Mouse (Mus musculus) frontal cortex, adult 2 months (tissue): ENCODE data around the gene Suclg2. TPM values are rescaled to one million over a fixed set of nuclear protein-coding genes. Genes with fewer than 3 reads are reported as not detected.

Experiments used
- DNase-seq, 2 experiments: peaks; one replicate each; pipeline ENCODE4 v3.0.0; 2022; ENCODE audit warnings: low spot score in 1 of 2; ENCODE audit errors: extremely low spot score in 1 of 2
- polyA plus RNA-seq: library from polyadenylated mRNA; depleted of rRNA; stranded (reverse); fragments of >200 nt; gene quantifications from 2 replicates; pipeline ENCODE4 v1.2.3, GENCODE M21; 2012

The Suclg2 gene
- polyA plus RNA-seq, 1 experiment: 27.7 TPM

DNA sequence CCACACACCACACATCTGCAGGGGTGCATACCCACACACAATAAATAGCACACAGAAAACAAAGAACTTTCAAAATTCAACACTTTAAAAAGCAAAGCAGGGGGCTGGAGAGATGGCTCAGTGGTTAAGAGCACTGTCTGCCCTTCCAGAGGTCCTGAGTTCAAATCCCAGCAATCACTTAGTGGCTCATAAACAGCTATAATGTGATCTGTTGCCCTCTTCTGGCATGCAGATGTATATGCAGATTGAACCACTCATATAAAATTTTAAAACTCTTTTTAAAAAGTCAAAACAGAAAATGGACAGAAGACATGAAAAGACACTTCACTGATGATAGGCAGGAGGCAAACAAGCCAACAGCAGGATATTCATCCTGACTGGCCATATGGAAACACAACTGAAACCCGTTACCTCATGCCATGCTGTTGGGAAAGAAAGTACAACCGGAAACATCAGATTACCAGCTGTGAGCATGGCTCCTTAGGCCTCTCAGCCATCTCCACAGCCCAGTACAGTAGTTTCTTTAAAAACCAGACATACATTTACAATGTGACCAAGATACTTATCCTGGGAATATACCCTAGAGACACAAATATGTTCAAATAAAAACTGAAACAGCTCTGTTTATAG, 17.5 kb downstream of the Suclg2 start:
- no peak for DNase-seq

DNA sequence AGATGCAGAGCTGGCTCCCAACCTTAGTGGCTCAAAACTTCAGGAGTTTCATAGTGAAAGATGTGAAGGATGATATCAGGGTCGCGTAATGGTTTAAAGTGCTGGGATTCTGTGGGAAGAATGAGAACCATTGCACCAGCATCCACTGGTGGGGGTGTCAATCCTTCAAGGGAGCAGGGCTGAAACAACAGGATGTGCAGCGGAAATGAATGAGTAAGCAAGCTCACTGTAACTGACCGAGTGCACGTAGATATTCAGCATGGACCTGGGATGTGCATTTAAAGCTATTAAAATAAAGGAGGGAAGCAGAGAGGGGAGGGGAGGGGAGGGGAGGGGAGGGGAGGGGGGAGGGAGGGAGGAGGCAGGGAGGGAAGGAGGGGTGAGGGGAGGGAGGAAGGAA, 18.4 kb downstream of the Suclg2 start:
- DNase-seq: no peak

GRCm38 (mm10) chr6:95699326-95699725, 19.3 kb downstream of the Suclg2 start:
- no peak for DNase-seq

DNA sequence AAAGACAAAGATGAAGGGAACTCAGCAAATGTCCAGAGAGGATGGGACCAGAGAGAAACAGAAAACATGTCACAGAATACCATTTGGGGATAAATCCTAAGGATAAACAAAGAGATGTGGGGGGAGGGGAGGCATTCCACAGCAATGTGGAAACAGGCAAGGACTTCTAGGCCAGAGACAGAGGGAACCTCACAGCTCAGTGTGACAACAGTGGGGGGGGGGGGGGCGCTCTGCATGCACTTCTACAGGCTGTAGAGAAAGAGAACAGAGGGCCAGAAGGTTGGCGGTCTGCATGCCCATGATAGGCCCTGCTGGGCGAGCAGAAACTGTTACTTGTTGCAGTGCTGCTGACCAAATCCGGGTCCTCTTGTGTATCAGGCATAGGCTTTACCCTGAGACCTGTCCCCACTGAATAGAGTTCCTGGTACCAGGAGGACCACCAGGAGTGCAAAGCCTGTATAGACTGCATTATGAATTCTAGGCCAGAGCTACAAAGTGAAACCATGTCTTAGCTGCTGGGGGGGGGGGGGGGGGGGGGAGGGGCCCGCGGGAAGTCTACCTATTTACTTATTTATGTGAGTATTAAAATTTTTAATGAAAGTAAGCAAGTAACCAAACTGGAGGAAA, 20.0 kb downstream of the Suclg2 start:
- DNase-seq: no peak

GRCm38 (mm10) chr6:95694910-95695309, 23.7 kb downstream of the Suclg2 start:
- no peak for DNase-seq

- DNase-seq: no peak
These were observed 33.4 kb downstream of the Suclg2 start for GRCm38 (mm10) chr6:95685242-95685641.

DNA sequence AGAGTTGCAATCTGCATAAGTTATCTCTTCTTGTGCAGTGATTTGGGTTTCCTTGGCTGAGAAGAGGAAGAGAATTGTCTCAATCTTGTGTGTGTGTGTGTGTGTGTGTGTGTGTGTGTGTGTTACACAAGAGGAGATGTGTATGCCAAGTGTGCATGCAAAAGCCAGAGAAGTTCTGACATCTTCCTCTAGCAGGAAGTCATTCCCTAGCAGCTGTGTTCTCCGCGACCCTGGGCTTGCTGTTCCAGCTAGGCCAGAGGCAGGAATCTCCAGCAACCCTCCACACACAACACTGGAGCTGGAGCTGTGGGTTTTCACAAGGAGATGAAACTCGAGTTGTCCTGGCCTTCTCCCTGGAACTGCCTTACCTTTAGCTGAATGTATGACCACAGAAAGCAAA, 38.9 kb downstream of the Suclg2 start:
- DNase-seq: no peak

DNA sequence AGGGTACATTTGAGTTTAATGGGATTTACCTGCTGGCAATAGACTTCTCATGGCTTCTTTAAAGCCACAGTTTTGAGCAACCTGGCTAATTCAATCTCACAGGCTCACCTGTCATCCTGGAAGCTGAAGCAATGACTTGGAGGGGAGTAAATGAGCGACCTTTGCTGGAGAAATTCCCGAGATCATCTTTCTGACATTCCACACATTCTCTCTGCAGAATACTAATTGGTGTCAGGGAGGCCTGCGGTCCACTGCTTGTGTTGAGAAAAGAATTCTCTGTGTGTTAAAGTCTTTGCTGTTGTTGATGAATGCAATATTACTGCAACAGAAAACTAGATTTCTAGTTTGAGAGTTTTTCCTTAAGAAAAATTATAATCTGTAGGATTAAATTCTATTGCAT, 39.3 kb downstream of the Suclg2 start:
- DNase-seq: no peak

DNA sequence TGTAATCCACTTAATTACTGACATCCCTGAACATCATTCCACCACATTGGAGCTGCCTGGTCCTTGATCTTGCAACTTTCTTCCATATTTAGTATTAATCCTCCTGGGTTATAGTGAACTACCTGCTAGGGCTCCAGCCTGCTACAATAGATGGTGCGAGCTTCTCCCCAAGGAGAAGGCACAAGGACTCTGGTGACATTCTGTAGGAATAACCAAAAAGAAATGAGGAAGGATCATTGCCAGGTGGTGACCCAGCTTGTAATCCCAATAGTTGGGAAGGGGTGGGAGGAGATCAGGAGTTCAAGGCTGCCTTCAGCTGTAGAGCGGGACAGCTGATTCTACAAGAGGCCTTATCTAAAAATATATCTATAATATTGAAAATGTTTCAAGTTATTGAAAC, 41.6 kb downstream of the Suclg2 start:
- DNase-seq: no peak

GRCm38 (mm10) chr6:95676439-95676838, 42.2 kb downstream of the Suclg2 start:
- no peak for DNase-seq

- DNase-seq: no peak
These were observed 43.4 kb downstream of the Suclg2 start for GRCm38 (mm10) chr6:95675059-95675705.

DNA sequence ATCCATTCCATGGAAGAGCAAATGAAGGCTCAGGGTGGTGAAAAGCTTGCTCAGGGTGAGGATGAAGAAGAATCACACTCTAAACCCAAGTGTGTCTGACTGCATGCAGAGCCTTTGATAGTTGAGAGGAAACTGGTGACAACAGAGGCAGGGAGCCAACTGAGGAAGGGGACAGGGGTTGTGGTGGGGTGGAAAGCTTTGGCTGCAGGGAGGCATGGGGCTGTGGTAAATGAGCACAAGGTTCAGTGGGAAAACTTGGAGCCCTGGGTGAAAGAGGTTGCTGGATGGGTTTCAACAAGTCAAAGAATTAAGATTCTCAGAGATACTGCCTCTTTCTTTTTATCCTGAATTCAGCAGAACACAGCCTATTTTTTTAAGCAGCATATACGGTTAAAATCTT, 43.9 kb downstream of the Suclg2 start:
- DNase-seq: no peak

- peak in 1 of 2 experiments; percentile 46 for DNase-seq
These were observed 49.3 kb downstream of the Suclg2 start for GRCm38 (mm10) chr6:95669335-95669729.

DNA sequence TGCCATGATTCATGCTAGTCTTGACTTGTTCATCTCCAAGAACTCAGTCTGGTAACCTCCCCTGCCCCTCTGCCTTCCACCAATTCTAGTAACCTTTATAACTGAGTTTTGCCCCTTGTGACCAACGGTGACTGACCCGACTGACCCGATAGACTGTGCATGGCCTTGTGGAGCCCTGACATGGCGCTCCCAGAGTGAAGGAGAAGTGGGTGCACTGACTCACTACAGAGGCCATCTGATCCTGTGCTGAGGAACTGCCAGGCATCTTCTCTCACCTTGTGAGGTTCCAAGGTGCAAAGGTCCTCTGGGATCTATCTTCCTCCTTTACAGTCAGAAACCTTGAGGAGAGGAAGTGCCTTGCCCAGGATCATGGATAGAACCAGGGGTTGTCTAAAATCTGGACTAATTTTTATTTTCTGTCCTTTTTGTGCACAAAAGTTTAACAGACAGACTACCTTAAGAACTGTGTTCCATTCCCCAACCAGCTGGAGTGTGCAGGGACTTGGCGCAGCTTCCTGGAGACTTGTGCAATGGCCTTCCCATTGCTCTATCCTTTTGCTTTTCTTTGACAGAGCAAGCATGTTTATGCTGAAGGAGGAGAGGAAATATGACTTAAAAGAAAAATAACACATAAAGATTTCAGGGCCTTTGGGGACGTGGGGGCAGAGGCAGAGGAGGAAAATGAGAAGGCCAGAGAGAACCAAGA, 49.8 kb downstream of the Suclg2 start:
- no peak for DNase-seq

GRCm38 (mm10) chr6:95657671-95658070, 60.9 kb downstream of the Suclg2 start:
- no peak for DNase-seq

DNA sequence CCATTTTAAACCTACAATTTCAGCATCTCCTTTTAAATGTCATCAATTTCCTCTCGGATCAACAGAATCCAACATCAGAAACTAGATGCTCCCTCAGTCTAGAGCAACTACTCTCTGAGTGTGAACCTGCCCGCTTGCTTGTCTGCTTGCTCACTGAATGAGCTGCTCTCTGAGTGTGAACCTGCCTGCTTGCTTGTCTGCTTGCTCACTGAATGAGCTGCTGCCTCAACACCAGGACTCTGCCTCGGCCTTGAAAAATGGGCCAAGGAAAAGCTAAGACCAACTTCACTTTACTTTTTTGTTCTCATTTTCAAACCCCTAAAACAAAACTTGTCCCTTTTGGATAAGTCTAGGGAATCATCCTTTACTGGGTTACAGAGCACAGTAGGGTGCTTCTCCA, 64.9 kb downstream of the Suclg2 start:
- no peak for DNase-seq

- DNase-seq: no peak
These were observed 65.8 kb downstream of the Suclg2 start for GRCm38 (mm10) chr6:95652774-95653173.

DNA sequence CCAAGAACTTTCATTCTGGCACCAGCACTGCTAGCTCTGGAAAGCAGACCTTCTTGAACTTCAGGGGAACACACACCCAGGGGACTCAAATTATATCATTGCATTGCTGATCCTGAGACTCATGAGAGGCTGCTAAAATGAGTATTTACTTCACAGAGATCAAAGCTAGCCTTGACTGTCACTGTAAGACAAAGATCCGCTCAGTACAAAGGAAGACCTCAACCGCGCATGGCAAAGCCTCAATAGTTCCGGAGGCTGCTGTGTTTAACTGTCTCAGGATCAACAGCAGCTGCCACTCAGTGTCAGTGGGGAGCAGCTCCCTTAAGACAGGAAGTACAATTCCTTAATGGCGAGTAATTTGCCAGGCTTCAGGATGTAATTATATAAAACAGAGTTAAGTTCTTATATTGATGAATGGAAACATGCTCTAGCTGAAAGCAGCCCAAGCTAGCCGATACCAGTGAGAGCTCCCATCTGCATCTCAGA, 67.2 kb downstream of the Suclg2 start:
- no peak for DNase-seq

GRCm38 (mm10) chr6:95650082-95650722, 68.4 kb downstream of the Suclg2 start:
- no peak for DNase-seq

DNA sequence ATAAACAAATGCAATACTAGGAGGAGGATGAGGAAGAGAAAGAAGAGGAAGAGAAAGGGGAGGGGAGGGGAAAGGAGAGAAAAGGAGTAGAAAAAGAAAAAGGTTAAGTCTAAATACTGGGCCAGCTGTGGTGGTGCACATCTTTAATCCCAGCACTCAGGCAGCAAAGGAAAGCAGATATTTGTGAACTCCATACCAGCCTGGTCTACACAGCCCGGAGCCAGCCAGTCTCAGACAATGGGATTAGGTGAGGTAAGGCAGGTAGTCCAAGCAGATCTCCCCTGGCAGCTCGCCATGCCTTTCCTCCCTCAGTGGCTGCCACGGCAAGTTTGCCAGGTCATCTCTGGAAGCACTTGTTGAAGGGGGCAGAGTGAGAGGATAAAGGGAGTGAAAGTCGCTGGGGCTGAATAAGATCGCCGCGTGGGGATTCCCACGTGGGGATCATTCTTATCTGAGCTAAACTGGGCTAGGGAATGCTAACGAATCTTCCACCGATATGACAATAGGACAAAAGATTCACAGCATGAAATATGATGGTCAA, 69.4 kb downstream of the Suclg2 start:
- DNase-seq: no peak

GRCm38 (mm10) chr6:95637416-95637815, 81.2 kb downstream of the Suclg2 start:
- no peak for DNase-seq
